Mouse (Mus musculus) erythroblast, embryonic 14.5 days (primary cell): ENCODE results near the gene Arfgef3.

Experiments
- GATA1 ChIP-seq: IDR thresholded peaks from 2 replicates; pipeline ENCODE4 v1.6.1; 2012; ENCODE audit warnings: low read length, inconsistent platforms, mixed read lengths
- TAL1 ChIP-seq: IDR thresholded peaks from 3 replicates; pipeline ENCODE4 v1.6.1; 2012; ENCODE audit warnings: low read length, inconsistent platforms, mixed read lengths

DNA sequence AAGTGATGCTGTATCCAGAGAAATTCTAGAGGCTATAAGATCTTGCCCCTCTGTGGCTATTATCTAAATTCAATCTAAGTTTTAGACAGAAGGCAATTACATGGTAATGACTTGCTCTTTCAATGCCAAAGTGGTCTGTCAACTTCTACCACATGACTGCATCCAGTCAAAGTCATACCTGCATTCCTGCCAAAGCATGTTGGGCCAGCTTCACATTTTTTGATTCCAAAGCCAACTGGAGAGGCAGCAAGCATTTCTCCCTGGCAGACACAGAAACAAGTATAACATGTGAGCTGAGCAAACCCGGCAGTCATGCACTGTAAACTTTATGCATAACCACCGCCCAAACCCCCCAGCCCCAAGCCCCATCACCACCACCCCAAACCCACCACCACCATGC, 44.6 kb downstream of the Arfgef3 start:
- TF ChIP-seq GATA1: no peak
- TF ChIP-seq TAL1: no peak
